Mouse (Mus musculus) heart, embryonic 10.5 days (tissue): ENCODE data around the gene Pla2g12b. TPM values are rescaled to one million over a fixed set of nuclear protein-coding genes. Genes with fewer than 3 reads are reported as not detected.

Experiments used
- DNase-seq: peaks from one replicate; pipeline ENCODE4 v3.0.0-alpha.2; 2017; ENCODE audit warnings: low spot score
- H3K27ac ChIP-seq: fragments of 300-500 bp; sonication (generic); 2 replicates; pipeline ENCODE4 v1.5.1; 2016; ENCODE audit warnings: mild to moderate bottlenecking
- H3K27me3 ChIP-seq: fragments of 300-500 bp; sonication (generic); 2 replicates; pipeline ENCODE4 v1.6.1; 2016; ENCODE audit warnings: mild to moderate bottlenecking; ENCODE audit not compliant: poor library complexity, insufficient read depth, severe bottlenecking
- H3K36me3 ChIP-seq: fragments of 300-500 bp; sonication (generic); 2 replicates; pipeline ENCODE4 v1.6.1; 2016; ENCODE audit warnings: mild to moderate bottlenecking, moderate library complexity
- H3K4me1 ChIP-seq: fragments of 300-500 bp; sonication (generic); 2 replicates; pipeline ENCODE4 v1.6.1; 2016; ENCODE audit warnings: mild to moderate bottlenecking
- H3K4me3 ChIP-seq: fragments of 300-500 bp; sonication (generic); 2 replicates; pipeline ENCODE4 v1.5.1; 2016; ENCODE audit warnings: mild to moderate bottlenecking, moderate library complexity
- H3K9me3 ChIP-seq: fragments of 300-500 bp; sonication (generic); 2 replicates; pipeline ENCODE4 v1.6.1; 2016; ENCODE audit warnings: mild to moderate bottlenecking, moderate library complexity
- WGBS: fragments of 180-500 bp; shearing (Covaris S2); methylation state at CpG from one replicate; pipeline ENCODE4 v1.1.7; 2016; 5-methylcytosine and 5-hydroxymethylcytosine counted together
- polyA plus RNA-seq: library from polyadenylated mRNA; unstranded; fragments of >200 nt; fragmentation: Nextera tagmentation; extraction: Ambion mirVana; gene quantifications from 2 replicates; pipeline ENCODE4 v1.2.1, GENCODE M21; 2016

Pla2g12b gene
- polyA plus RNA-seq, 1 experiment from 2014 or later = 9.4 TPM

- H3K27ac ChIP-seq = peak overlapping the region; percentile 42
Measured at GRCm38 (mm10) chr10:59446911-59447437, 43.5 kb downstream of the Pla2g12b start.

DNA sequence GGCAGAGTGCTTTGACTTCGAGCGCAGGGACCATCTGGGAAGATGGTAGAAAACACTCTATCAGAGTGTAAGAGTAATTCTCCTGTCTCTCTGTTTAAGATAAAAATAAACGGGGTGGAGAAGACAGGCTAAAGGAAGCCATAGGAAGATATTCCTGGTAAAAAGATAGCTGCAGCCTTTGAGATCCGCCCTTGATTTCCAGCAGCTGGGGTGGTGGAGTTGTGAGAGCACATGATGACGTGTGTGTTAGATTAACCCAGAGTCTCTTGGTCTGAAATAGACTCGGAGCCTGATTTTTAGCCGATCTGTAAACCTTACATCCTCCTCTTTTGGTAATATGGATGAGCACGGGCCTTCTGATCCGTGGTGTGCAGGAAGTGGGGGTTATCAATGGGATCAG, 44.1 kb downstream of the Pla2g12b start:
- Histone ChIP-seq H3K27me3 (no peaks in the 10 kb centered on the region), H3K36me3 (peaks cover 2% of the 10 kb centered on the region; the same call in 1 of the 2 replicates), H3K4me1 (peaks cover 50% of the 10 kb centered on the region), H3K27ac (peak overlapping the region; percentile 42), H3K9me3 (no peaks in the 10 kb centered on the region), H3K4me3 (no peak overlapping the region)
- no peak for DNase-seq
- 34% methylated on average over 9 of the region's 9 CpGs for WGBS

More at GRCm38 (mm10) chr10:59446911-59447437, 43.5 kb downstream of the Pla2g12b start:
- H3K4me1 ChIP-seq = peaks cover 54% of the 10 kb centered on the region
- peaks cover 2% of the 10 kb centered on the region; the same call in 1 of the 2 replicates for H3K36me3 ChIP-seq
- DNase-seq = no peak
- no peak overlapping the region for H3K4me3 ChIP-seq
- WGBS = 67% methylated on average over 10 of the region's 10 CpGs
- no peaks in the 10 kb centered on the region for H3K27me3 ChIP-seq
- no peaks in the 10 kb centered on the region for H3K9me3 ChIP-seq

DNA sequence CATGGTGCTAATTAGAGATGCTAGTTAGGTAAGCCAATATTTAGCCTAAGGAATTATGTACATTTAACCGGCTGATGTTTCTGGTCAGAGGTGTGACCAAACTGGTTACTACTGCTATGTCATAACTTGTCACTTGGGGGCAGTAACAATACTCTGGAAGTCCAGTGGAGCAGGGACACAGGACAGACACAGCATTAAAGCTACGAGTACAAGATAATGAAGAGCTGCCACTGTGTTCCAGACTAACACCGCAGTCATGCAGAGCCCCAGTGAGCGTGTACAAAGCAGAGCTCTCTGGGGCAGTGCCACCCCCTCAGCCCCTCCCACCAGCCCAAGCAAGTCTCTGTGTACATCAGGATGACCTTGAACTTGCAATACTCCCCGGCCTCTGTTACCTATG, 48.4 kb downstream of the Pla2g12b start:
- Histone ChIP-seq H3K4me1 (peaks cover 15% of the 10 kb centered on the region), H3K27me3 (no peaks in the 10 kb centered on the region), H3K4me3 (no peak overlapping the region), H3K36me3 (peaks cover 7% of the 10 kb centered on the region; the same call in 1 of the 2 replicates), H3K27ac (no peak overlapping the region), H3K9me3 (no peaks in the 10 kb centered on the region)
- 41% methylated on average over 5 of the region's 5 CpGs for WGBS
- no peak for DNase-seq

DNA sequence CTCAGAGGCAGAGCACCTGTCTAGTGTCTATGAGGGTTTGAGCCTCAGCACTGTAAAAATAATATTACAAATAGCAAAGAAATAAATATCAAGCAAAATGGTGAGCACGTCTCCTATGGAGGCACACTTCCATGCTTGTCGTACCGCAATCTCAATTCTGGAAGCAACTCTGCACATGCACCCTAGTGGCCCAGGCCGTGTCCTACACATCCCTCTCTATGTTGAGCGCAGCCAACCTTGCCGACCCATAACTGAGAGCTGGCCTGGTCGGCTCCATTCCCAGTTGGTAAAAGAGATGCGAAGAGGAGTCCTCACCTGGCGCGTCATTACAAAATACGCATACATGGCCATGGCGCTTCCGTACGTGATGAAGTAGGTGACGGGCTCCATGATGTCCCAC, 51.2 kb downstream of the Pla2g12b start:
- 92% methylated on average over 15 of the region's 15 CpGs for WGBS
- Histone ChIP-seq H3K27me3 (no peaks in the 10 kb centered on the region), H3K4me3 (no peak overlapping the region), H3K27ac (no peak overlapping the region), H3K4me1 (peaks cover 3% of the 10 kb centered on the region; the same call in 1 of the 2 replicates), H3K36me3 (peaks cover 15% of the 10 kb centered on the region; the same call in 1 of the 2 replicates), H3K9me3 (no peaks in the 10 kb centered on the region)
- no peak for DNase-seq

GRCm38 (mm10) chr10:59459767-59460166, 56.3 kb downstream of the Pla2g12b start:
- no peaks in the 10 kb centered on the region for H3K27me3 ChIP-seq
- 90% methylated on average over 12 of the region's 12 CpGs for WGBS
- peaks cover 5% of the 10 kb centered on the region; the same call in 1 of the 2 replicates for H3K4me1 ChIP-seq

DNA sequence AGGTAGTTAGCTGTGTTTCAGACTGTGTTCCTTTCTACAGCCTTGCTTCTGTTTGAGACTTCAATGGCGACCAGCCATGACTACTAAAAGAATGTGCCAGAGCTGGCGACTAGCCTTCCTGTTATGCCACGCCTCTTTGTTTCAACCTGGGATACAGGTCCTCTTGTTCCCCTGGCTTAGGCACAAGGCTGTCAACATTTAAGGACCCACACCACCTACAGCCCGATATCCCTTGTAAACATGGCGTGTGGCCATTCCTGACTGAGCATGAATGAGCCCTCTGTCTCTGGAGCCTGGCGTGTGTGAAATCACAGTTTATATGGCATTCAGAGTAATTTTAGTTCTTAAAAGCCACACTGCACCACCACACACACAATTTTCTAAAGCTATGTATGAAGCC, 58.8 kb downstream of the Pla2g12b start:
- no peaks in the 10 kb centered on the region for H3K9me3 ChIP-seq
- H3K27me3 ChIP-seq = no peaks in the 10 kb centered on the region
- peaks cover 11% of the 10 kb centered on the region for H3K4me1 ChIP-seq
- peaks cover 7% of the 10 kb centered on the region; the same call in 1 of the 2 replicates for H3K36me3 ChIP-seq
- H3K4me3 ChIP-seq = no peak overlapping the region
- H3K27ac ChIP-seq = no peak overlapping the region
- 83% methylated on average over 6 of the region's 6 CpGs for WGBS
- DNase-seq = no peak

More at GRCm38 (mm10) chr10:59459767-59460166, 56.3 kb downstream of the Pla2g12b start:
- DNase-seq = no peak
- H3K4me3 ChIP-seq = no peak overlapping the region
- H3K27ac ChIP-seq = no peak overlapping the region
- peaks cover 10% of the 10 kb centered on the region; the same call in 1 of the 2 replicates for H3K36me3 ChIP-seq
- no peaks in the 10 kb centered on the region for H3K9me3 ChIP-seq

- Histone ChIP-seq H3K4me3 (no peak overlapping the region), H3K27ac (no peak overlapping the region), H3K36me3 (no peaks in the 10 kb centered on the region), H3K9me3 (no peaks in the 10 kb centered on the region), H3K27me3 (no peaks in the 10 kb centered on the region), H3K4me1 (peaks cover 26% of the 10 kb centered on the region)
- WGBS = 84% methylated on average over 3 of the region's 3 CpGs
- DNase-seq = no peak
Measured at GRCm38 (mm10) chr10:59465546-59465945, 62.1 kb downstream of the Pla2g12b start.

- DNase-seq = no peak
Measured at GRCm38 (mm10) chr10:59466626-59467025, 63.2 kb downstream of the Pla2g12b start.

GRCm38 (mm10) chr10:59467297-59467696, 63.8 kb downstream of the Pla2g12b start:
- 67% methylated on average over 12 of the region's 12 CpGs for WGBS
- no peak for DNase-seq
- no peaks in the 10 kb centered on the region for H3K36me3 ChIP-seq
- H3K9me3 ChIP-seq = no peaks in the 10 kb centered on the region
- H3K27me3 ChIP-seq = no peaks in the 10 kb centered on the region
- H3K4me3 ChIP-seq = no peak overlapping the region
- peaks cover 28% of the 10 kb centered on the region for H3K4me1 ChIP-seq
- H3K27ac ChIP-seq = 0 out of 2 replicates have a peak overlapping the region, but pooled peaks have one; percentile 64

More at GRCm38 (mm10) chr10:59466626-59467025, 63.2 kb downstream of the Pla2g12b start:
- no peaks in the 10 kb centered on the region for H3K36me3 ChIP-seq
- H3K4me1 ChIP-seq = peaks cover 26% of the 10 kb centered on the region
- H3K27ac ChIP-seq = no peak overlapping the region
- H3K27me3 ChIP-seq = no peaks in the 10 kb centered on the region
- H3K9me3 ChIP-seq = no peaks in the 10 kb centered on the region
- 85% methylated on average over 4 of the region's 4 CpGs for WGBS
- no peak overlapping the region for H3K4me3 ChIP-seq

DNA sequence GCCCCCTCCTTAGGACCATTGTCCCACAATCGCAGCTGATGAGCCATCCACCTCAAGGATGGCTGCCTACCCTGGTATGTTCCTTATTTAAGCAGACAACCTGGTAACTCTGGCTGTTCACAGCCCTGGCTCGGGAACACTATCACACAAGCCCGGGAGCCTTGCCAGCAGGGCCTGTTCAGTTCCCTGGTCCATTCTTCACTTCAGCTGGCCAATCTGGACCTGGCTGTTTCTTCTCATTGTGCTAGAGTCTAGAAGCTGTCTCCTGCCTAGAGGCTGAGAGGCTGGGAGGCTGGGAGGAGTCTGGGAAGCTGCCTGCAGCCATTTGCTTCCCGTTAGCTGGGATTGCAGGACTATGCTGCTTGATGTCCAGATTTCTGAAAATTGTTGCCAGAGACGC, 67.0 kb downstream of the Pla2g12b start:
- H3K27me3 ChIP-seq = no peaks in the 10 kb centered on the region
- peak overlapping the region; percentile 44; the same call in 1 of the 2 replicates for H3K27ac ChIP-seq
- H3K9me3 ChIP-seq = no peaks in the 10 kb centered on the region
- no peaks in the 10 kb centered on the region for H3K36me3 ChIP-seq
- H3K4me3 ChIP-seq = no peak overlapping the region
- peaks cover 25% of the 10 kb centered on the region for H3K4me1 ChIP-seq
- DNase-seq = no peak
- 59% methylated on average over 5 of the region's 5 CpGs for WGBS

Other genes starting within 250 kb of the Pla2g12b start
- 35.6 and 37.9 TPM in 2 replicates for gene Sept10, start 181.8 kb upstream of the Pla2g12b start, polyA plus RNA-seq
- gene Sowahc, start 181.7 kb upstream of the Pla2g12b start, polyA plus RNA-seq = 4.7 and 6.3 TPM in 2 replicates
- 55.0 and 66.4 TPM in 2 replicates for gene P4ha1, start 80.4 kb upstream of the Pla2g12b start, polyA plus RNA-seq
- 14.5 and 17.6 TPM in 2 replicates for gene Gm10273, start 8.0 kb upstream of the Pla2g12b start, polyA plus RNA-seq
- 2.2 and 14.2 TPM in 2 replicates for gene Oit3, start 38.1 kb downstream of the Pla2g12b start, polyA plus RNA-seq
- not detected in 2 replicates for gene Gm10322, start 212.4 kb downstream of the Pla2g12b start, polyA plus RNA-seq
- gene Mcu, start 213.0 kb downstream of the Pla2g12b start, polyA plus RNA-seq = 19.4 and 27.1 TPM in 2 replicates